7 mouse cellular contexts compared by ENCODE assay signal in genomic region chr16:21814861-21815668, GRCm38 (mm10). TPM values are rescaled to one million over a fixed set of nuclear protein-coding genes. Genes with fewer than 3 reads are reported as not detected.
DNase-seq lines count a peak whose midpoint lies in the region; ATAC-seq and TF ChIP-seq lines count a peak whose summit lies in the region.

No protein-coding gene starts in this region.

- no peak for TF ChIP-seq EP300 in MEL (IDR thresholded peaks at IDR 0.05; ENCODE audit: low read depth in 1 of 2, low read length in 2 of 2)
- no peak for TF ChIP-seq EP300 in heart, postnatal 0 days (IDR thresholded peaks at IDR 0.05; ENCODE audit: low read depth)
- TF ChIP-seq EP300 in lung, postnatal 0 days (IDR thresholded peaks at IDR 0.05) = no peak

- peaks cover 0 to 2% of the 10 kb centered on the region in 2 experiments; a peak in 1 of 4 replicates for H3K4me1 ChIP-seq in MEL (ENCODE audit: control insufficient read depth in 1 of 2, insufficient read depth in 2 of 2, low read length in 2 of 2)
- H3K4me1 ChIP-seq in heart, postnatal 0 days (ENCODE audit: control insufficient read depth, insufficient read depth) = no peaks in the 10 kb centered on the region
- no peaks in the 10 kb centered on the region for H3K4me1 ChIP-seq in lung, postnatal 0 days (ENCODE audit: insufficient read depth, low read depth, low read length)

- H3K4me2 ChIP-seq in heart, postnatal 0 days (ENCODE audit: low read depth, low read length) = peak overlapping the region; percentile 47
- peak overlapping the region; percentile 46 for H3K4me2 ChIP-seq in lung, postnatal 0 days (replicated peaks; ENCODE audit: low read depth, low read length)

- no peak overlapping the region for H3K9ac ChIP-seq in MEL (ENCODE audit: control insufficient read depth, low read depth, low read length, poor library complexity, severe bottlenecking)
- no peak overlapping the region for H3K9ac ChIP-seq in heart, postnatal 0 days (replicated peaks; ENCODE audit: low read depth, low read length)
- H3K9ac ChIP-seq in lung, postnatal 0 days (replicated peaks; ENCODE audit: low read depth) = no peak overlapping the region

- peak; percentile 41 to 43 for DNase-seq in B cell, adult 2 months
- peak; percentile 52 for DNase-seq in MEL (ENCODE audit: low read depth, low spot score)
- peak; percentile 62 for DNase-seq in embryo, embryonic 10 days (ENCODE audit: low spot score)
- DNase-seq in heart, postnatal 0 days (ENCODE audit: low spot score) = peak; percentile 55
- peak; percentile 62 for DNase-seq in kidney, postnatal 10 days
- DNase-seq in lung, postnatal 0 days (ENCODE audit: low spot score) = peak; percentile 80
- DNase-seq in retina, postnatal 1 day = peak; percentile 84

- no peak for ATAC-seq in heart, postnatal 0 days (ENCODE audit: insufficient read depth, low read depth)
- ATAC-seq in lung, postnatal 0 days = peak; percentile 54

- no peak overlapping the region for H3K27ac ChIP-seq in MEL (ENCODE audit: control insufficient read depth, low read depth, low read length)
- no peak overlapping the region for H3K27ac ChIP-seq in heart, postnatal 0 days (ENCODE audit: low read depth)
- H3K27ac ChIP-seq in lung, postnatal 0 days (ENCODE audit: low read length) = no peak overlapping the region

- no peak overlapping the region for H3K4me3 ChIP-seq in MEL (ENCODE audit: control insufficient read depth in 1 of 2, insufficient read depth in 1 of 2, low read depth in 2 of 2, low read length in 2 of 2)
- peak overlapping the region; percentile 25; the same call in 1 of the 2 replicates for H3K4me3 ChIP-seq in heart, postnatal 0 days (ENCODE audit: low read depth, low read length)
- peak overlapping the region; percentile 25; the same call in 1 of the 2 replicates for H3K4me3 ChIP-seq in lung, postnatal 0 days (ENCODE audit: low read depth, low read length)

- H3K9me3 ChIP-seq in MEL (replicated peaks; ENCODE audit: insufficient read depth, low read length) = no peaks in the 10 kb centered on the region
- no peaks in the 10 kb centered on the region for H3K9me3 ChIP-seq in heart, postnatal 0 days (replicated peaks; ENCODE audit: control insufficient read depth, low read length)
- H3K9me3 ChIP-seq in lung, postnatal 0 days (ENCODE audit: low read length) = no peaks in the 10 kb centered on the region

- no peaks in the 10 kb centered on the region for H3K27me3 ChIP-seq in MEL (ENCODE audit: control insufficient read depth in 1 of 2, insufficient read depth in 2 of 2, low read length in 2 of 2)
- no peaks in the 10 kb centered on the region for H3K27me3 ChIP-seq in heart, postnatal 0 days (ENCODE audit: control insufficient read depth, insufficient read depth, low read length)
- no peaks in the 10 kb centered on the region for H3K27me3 ChIP-seq in lung, postnatal 0 days (replicated peaks; ENCODE audit: insufficient read depth, low read length)

- WGBS in heart, postnatal 0 days = 51% methylated on average over 11 of the region's 11 CpGs
- WGBS in lung, postnatal 0 days = 47% methylated on average over 11 of the region's 11 CpGs

- H3K36me3 ChIP-seq in MEL (ENCODE audit: control insufficient read depth in 1 of 2, insufficient read depth in 2 of 2, low read length in 2 of 2) = no peaks in the 10 kb centered on the region
- no peaks in the 10 kb centered on the region for H3K36me3 ChIP-seq in heart, postnatal 0 days (replicated peaks; ENCODE audit: control insufficient read depth, insufficient read depth, low read length)
- no peaks in the 10 kb centered on the region for H3K36me3 ChIP-seq in lung, postnatal 0 days (ENCODE audit: insufficient read depth, low read length)

- no peak for TF ChIP-seq POLR2A in MEL (IDR thresholded peaks at IDR 0.05; ENCODE audit: control insufficient read depth in 1 of 2, insufficient read depth in 1 of 2, low read depth in 1 of 2, low read length in 2 of 2, poor library complexity in 1 of 2)

- TF ChIP-seq CTCF in MEL (IDR thresholded peaks at IDR 0.05 in 2 of 3, conservative IDR thresholded peaks at IDR 0.05 in 1 of 3; ENCODE audit: control insufficient read depth in 1 of 3, insufficient read depth in 1 of 3, low read depth in 2 of 3, low read length in 3 of 3, poor library complexity in 1 of 3, severe bottlenecking in 1 of 3) = peak in 2 of 3 experiments; percentile 67 to 86; a peak in 4 of 6 replicates
- peak; percentile 71 for TF ChIP-seq CTCF in heart, postnatal 0 days (IDR thresholded peaks at IDR 0.05; ENCODE audit: low read depth)
- peak; percentile 87 for TF ChIP-seq CTCF in lung, postnatal 0 days (IDR thresholded peaks at IDR 0.05)

- H3K79me2 ChIP-seq in MEL (ENCODE audit: control insufficient read depth, insufficient read depth, low read length, poor library complexity) = no peaks in the 10 kb centered on the region

- peak; percentile 59 for TF ChIP-seq RAD21 in MEL (IDR thresholded peaks at IDR 0.05; ENCODE audit: low read depth, low read length)

TF ChIP-seq in MEL, 35 proteins besides CTCF, POLR2A, EP300 and RAD21:
- TF ChIP-seq SMC3 (IDR thresholded peaks at IDR 0.05; ENCODE audit: low read depth, low read length) (peak; percentile 76), MAFK (IDR thresholded peaks at IDR 0.05; ENCODE audit: borderline replicate concordance, low read depth, low read length) (peak; percentile 70; the same call in 1 of the 2 replicates), MXI1 (IDR thresholded peaks at IDR 0.05; ENCODE audit: low read depth, low read length) (no peak), USF2 (IDR thresholded peaks at IDR 0.05; ENCODE audit: borderline replicate concordance in 1 of 2, insufficient read depth in 1 of 2, low read depth in 1 of 2, low read length in 2 of 2) (no peak), ZC3H11A (IDR thresholded peaks at IDR 0.05; ENCODE audit: low read depth, low read length) (peak; percentile 18; the same call in 1 of the 2 replicates)
TF ChIP-seq in MEL: peak in this region for 3.

RNA-seq across cellular contexts. Expression of gene Map3k13, which starts 20.9 kb away (rescaled TPM):
- 0.20 and 0.23 TPM in 2 replicates for total RNA-seq in MEL (2012; rRNA removed)
- under 1 TPM in 1 of 2 experiments, not detected in 1; 0.82 TPM for polyA plus RNA-seq in MEL (2012; ENCODE audit: insufficient read depth in 1 of 2, insufficient read length in 2 of 2, low read depth in 1 of 2, low replicate concordance in 2 of 2, missing spikeins in 1 of 2)
- 1.0 and 1.4 TPM in 2 replicates for total RNA-seq in heart, postnatal 0 days (2014; rRNA removed; ENCODE audit: low replicate concordance)
- 0.33 and 0.36 TPM in 2 replicates for polyA plus RNA-seq in heart, postnatal 0 days (2015; fragmentation: Nextera tagmentation; extraction: Ambion mirVana)
- 0.37 TPM in 2 replicates for polyA plus RNA-seq in lung, postnatal 0 days (2015; fragmentation: Nextera tagmentation; extraction: Ambion mirVana)

RNA-seq across cellular contexts. Expression of gene Ehhadh, which starts 27.5 kb away (rescaled TPM):
- total RNA-seq in MEL (2012; rRNA removed) = 4.3 and 5.3 TPM in 2 replicates
- 1 to 10 TPM in 1 of 2 experiments, not detected in 1; 6.6 TPM for polyA plus RNA-seq in MEL (2012; ENCODE audit: insufficient read depth in 1 of 2, insufficient read length in 2 of 2, low read depth in 1 of 2, low replicate concordance in 2 of 2, missing spikeins in 1 of 2)
- total RNA-seq in heart, postnatal 0 days (2014; rRNA removed; ENCODE audit: low replicate concordance) = 3.8 and 6.5 TPM in 2 replicates
- polyA plus RNA-seq in heart, postnatal 0 days (2015; fragmentation: Nextera tagmentation; extraction: Ambion mirVana) = 3.5 and 4.3 TPM in 2 replicates
- 2.0 and 2.5 TPM in 2 replicates for polyA plus RNA-seq in lung, postnatal 0 days (2015; fragmentation: Nextera tagmentation; extraction: Ambion mirVana)

Comparison
In these comparisons a context has a peak if more than half of its experiments do, and no peak if none do; other contexts are left out.
1. H3K4me3 ChIP-seq: peak in heart, postnatal 0 days (single experiment) and lung, postnatal 0 days (single experiment); none in MEL (0 of 2).
2. Peak in every context shown above with its lines, with median percentiles within 50 percentile points of each other: DNase-seq and CTCF ChIP-seq.